Mouse (Mus musculus): ENCODE data around the gene Cand2. TPM values are rescaled to one million over a fixed set of nuclear protein-coding genes. Genes with fewer than 3 reads are reported as not detected.
A peak's percentile ranks its signal among the peaks of the same experiment; 100 is the strongest.
"Not testable (repeated sequence)": the region's sequence is repeated elsewhere in the genome, so short reads cannot be mapped to it uniquely, and the experiment has no call there.

Cand2 gene
- polyA plus RNA-seq, 1 experiment, result 6.5 TPM

DNA sequence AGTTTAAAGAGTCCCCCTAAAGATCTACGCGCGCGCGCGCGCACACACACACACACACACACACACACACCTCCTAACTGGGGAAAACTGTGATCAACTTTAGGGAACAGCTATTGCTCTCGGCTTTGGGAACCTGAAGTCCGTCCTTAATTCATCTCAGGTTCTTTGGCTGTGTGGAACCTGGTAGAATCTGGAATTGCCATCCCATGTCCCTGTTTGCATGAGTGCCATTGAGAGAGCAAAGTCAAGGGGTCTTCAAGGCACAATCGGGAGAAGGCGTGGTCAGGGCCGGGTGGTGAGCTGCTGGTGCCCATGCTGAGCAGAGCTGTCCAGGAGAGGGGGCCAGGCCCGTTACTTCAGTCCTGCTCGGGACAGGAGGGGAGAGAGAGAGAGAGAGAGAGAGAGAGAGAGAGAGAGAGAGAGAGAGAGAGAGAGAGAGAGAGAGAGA lies 348 bp upstream of the Cand2 start:
- no peak for DNase-seq (ENCODE audit: low spot score)

GRCm38 (mm10) chr6:115775838-115776237 lies 1.5 kb downstream of the Cand2 start:
- no peak for DNase-seq (ENCODE audit: low spot score)

GRCm38 (mm10) chr6:115776363-115776762 lies 2.0 kb downstream of the Cand2 start:
- no peak for DNase-seq (ENCODE audit: low spot score)

- no peak for DNase-seq (ENCODE audit: low spot score)
Observed at GRCm38 (mm10) chr6:115782781-115783180, 8.4 kb downstream of the Cand2 start.

GRCm38 (mm10) chr6:115791016-115791415 lies 16.7 kb downstream of the Cand2 start:
- DNase-seq (ENCODE audit: low spot score), result no peak

DNA sequence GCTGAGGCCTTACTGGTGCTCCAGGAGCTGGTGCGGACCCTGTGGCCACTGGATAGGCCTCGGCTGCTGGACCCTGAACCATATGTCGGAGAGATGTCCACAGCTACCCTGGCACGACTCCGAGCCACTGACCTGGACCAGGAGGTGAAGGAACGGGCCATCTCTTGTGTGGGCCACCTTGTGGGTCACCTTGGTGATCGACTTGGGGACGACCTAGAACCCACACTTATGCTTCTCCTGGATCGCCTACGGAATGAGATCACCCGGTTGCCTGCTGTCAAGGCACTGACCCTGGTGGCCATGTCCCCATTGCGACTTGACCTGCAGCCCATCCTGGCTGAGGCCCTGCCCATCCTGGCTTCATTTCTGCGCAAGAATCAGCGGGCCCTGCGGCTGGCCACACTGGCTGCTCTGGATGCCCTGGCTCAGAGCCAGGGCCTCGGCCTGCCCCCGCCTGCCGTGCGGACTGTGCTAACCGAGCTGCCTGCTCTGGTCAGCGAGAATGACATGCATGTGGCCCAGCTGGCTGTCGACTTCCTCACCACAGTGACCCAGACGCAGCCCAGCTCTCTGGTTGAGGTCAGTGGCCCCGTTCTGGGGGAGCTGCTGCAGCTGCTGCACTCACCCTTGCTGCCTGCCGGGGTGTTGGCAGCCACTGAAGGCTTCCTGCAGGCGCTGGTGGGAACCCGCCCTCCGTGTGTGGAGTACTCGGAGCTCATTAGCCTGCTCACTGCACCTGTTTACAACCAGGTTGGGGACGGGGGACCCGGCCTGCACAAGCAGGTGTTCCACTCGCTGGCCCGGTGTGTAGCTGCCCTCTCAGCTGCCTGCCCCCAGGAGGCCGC lies 17.7 kb downstream of the Cand2 start:
- DNase-seq (ENCODE audit: low spot score), result no peak

GRCm38 (mm10) chr6:115792691-115793215 lies 18.4 kb downstream of the Cand2 start:
- DNase-seq (ENCODE audit: low spot score), result no peak

- DNase-seq (ENCODE audit: low spot score), result no peak
Observed at GRCm38 (mm10) chr6:115801811-115802210, 27.5 kb downstream of the Cand2 start.

DNA sequence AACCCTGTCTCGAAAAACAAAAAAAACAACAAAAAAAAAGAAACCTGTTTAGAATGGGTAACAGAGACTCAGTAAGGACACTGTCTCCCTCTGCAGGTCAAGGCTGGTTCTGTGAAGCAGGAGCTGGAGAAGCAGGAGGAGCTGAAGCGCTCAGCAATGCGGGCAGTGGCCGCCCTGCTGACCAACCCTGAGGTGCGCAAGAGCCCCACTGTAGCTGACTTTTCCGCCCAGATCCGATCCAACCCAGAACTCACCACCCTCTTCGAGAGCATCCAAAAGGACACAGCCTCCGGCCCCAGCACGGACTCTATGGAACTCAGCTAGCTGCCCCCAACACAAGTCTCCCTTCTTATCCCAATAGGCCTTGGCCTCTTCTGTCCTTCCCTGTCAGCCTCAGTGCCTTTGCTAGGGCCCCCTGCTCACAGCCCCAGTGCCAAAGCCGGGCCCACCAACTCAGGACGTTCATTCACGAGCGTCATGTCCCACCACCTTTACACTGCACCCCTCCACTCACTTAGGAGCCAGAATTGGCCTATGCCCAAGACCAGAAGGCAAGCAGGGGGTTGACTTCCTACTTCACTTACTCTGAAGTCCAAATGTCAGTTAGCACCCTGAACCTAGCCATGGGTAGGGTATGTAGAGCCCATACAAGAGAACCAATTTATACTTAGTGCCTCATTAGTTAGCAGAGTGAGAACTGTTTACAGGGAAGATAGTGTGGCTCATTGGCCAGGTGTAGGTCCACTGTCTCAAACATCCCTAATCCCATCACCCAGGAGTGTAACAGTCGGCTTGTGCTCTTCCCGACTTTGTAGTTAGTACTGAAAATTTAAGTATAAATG lies 29.4 kb downstream of the Cand2 start:
- no peak for DNase-seq (ENCODE audit: low spot score)

DNA sequence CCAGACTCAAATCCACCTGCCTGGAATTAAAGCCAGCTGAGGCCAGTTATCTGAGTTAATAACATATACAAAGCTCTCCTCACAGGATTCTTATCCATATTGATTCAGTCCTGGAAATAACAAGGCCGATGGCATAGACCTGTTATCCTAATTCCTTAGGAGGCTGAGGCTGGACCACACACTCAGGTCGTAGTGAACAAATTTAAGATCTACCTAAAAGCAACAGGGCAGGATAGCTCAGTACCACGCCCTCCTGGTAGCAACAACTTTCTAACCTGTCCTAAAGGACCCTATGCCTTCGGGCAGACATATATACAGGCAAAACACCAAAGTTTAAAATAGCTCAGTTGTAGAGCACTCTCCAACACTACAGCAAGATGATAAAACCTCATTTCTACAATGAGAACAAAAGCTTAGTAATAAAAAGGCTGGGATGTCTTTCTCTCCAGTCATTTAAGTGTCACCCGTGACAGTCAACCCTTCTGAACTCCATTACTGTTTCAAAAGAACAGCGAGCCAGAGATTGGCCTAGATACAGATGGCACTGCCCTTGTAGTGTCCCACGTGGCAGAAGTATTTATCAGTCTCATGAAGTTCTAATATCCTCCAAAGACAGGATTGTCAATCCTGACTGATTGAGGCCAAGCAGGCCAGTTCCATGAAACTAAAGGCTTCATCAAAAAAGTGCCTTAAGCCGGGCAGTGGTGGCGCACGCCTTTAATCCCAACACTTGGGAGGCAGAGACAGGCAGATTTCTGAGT lies 30.3 kb downstream of the Cand2 start:
- no peak for DNase-seq (ENCODE audit: low spot score)

DNA sequence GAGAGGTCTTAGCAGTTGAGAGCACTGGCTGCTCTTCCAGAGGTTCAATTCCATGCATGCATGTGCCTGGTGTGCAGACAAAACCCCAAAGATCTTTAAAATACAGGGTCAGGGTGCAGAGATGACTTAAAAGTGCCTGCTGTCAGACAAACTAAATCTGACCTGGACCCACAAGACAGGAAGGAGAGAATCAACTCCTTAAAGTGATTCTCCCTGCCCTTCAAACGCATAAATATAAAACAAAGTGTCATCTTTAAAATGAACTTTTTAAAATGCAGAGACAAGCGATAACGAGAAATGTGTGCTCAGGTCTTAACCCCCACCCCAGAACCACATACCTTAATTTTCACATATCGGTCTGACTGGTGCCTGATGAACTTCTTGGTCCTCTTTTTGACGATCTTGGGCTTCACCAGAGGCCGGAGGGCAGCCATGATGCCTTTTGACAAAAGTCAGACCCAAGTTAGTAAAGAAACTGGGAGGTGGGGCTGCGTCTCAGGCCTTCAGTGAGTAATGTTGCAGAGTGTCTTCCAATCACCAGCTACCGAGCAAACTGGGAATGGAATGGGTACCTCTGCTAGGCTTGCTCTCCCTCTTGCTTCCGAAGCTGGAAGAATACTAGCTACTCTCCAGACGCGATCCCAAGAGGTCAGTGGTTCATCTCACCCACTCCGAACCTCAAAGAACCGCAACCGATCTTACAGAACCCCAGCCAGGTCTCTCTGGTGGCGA lies 33.3 kb downstream of the Cand2 start:
- no peak for DNase-seq (ENCODE audit: low spot score)

GRCm38 (mm10) chr6:115808196-115808487 lies 33.8 kb downstream of the Cand2 start:
- DNase-seq (ENCODE audit: low spot score), result no peak

DNA sequence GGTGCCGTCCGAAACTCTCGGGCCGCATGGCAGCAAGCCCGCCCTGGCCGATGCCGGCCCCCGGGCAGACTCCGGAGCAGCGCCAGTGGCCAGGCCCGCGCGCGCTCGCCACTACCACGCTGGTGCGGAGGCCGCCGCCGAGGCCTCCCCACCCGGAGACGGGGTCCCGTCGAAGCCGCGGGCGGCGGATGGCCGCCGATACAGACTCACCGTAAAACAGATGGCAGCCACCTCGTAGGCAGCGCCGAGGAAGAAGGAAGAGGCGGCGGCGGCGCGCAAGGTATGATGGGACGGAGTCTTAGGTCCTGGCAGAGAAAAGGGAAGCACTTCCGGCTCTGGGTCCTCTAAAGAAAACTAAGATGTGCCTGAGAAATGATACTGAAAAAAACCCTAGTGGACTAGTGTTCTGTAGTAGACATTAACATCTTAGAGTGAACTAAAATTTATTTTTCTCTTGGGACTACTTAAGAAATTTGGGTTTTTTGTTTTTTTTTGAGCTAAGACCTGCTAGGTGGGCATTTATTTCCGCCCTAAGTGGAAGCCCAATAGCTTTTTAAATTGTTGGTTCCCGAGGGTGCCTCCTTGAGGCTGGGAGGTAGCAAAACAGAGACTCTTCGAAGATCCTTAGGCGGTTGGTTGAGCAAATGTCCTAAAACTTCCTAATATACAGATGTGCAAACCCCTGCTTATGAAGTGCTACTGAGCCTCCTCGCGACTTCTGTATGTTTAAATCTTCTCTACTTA lies 34.3 kb downstream of the Cand2 start, which contains the start of gene Rpl32:
TSS of gene Rpl32 (minus strand) at position 260 of the 744 bp plus-strand sequence.
- DNase-seq (ENCODE audit: low spot score), result peak; percentile 85

DNA sequence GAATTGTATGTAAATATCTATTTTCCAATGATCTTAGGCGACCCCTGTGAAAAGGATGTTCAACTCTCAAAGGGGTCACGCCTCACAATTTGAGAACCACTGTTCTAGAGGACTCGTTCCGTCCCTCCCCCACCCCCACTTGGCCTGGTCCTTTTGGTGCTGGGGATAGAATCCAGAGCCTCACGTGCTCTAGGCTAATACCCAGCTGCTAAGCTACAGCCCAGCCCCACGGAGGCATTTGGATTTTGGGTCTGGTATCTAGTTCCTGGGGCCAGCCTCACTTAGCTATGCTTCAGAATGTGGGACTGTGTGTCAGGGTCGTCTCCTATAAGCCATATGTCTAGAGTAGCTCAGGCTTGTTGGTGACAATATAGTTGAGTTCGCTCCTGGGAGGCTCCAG lies 37.3 kb downstream of the Cand2 start:
- DNase-seq (ENCODE audit: low spot score), result no peak

GRCm38 (mm10) chr6:115814104-115814503 lies 39.8 kb downstream of the Cand2 start:
- DNase-seq (ENCODE audit: low spot score), result no peak

DNA sequence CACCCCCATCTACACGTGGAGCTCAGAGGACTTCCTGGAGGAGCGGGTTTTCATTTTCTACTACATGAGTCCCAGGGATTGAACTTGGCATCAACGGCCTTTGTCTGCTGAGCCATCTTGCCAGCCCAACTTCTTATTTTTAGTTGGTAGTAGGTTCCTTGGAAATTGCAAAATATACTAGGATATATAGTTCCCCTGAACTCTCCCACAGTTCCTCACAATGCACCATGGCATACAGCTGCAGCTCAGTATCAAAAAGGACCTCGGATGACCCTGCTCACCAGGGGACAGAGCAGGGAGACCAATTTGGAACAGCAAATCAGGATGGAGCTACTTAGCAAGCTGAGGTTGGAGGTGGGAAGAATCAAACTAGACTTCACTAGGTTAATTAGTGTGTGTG lies 40.7 kb downstream of the Cand2 start:
- no peak for DNase-seq (ENCODE audit: low spot score)

- DNase-seq (ENCODE audit: low spot score), result no peak
Observed at GRCm38 (mm10) chr6:115818129-115818528, 43.8 kb downstream of the Cand2 start.

DNA sequence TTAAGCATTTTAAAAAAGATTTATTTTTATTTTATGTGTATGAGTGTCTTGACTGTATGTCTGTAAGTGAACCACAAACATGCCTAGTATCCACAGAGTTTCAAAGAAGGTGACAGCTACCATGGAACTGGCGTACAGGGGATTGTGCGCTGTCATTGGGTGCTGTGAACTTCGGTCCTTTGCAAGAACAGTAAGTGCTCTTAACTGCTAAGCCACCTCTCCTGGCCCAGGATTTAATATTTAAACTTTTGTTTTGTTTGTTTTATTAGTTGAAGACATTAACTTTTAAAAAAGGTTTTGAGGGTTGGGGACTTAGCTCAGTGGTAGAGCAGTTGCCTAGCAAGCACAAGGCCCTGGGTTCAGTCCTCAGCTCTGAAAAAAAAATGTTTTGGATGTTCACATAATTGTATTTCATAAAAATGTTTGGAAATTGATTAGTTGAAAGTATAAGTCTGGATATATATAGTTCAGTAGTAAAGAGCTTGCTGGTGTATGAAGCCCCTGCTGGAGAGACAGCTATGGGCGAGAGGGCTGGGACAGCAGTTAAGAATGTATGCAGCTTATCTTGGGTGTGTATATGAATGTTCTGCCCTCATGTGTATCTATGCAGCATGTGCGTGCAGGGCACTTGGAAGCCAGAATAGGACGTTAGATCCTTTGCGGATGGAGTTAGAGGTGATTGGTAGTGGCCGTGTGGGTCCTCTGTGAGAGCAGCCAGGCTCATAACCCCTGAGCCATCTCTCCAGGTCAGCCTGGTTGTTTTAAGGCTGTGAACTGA lies 47.1 kb downstream of the Cand2 start:
- DNase-seq (ENCODE audit: low spot score), result no peak

GRCm38 (mm10) chr6:115823850-115824464 lies 49.6 kb downstream of the Cand2 start:
- not testable (repeated sequence) for DNase-seq (ENCODE audit: low spot score)

Data from urinary bladder, adult 2 months (tissue).